Mouse (Mus musculus) brain, embryonic 14.5 days (tissue): ENCODE measurements around the gene Olfr1395.
"Not testable (repeated sequence)": the region's sequence is repeated elsewhere in the genome, so short reads cannot be mapped to it uniquely, and the experiment has no call there.

Experiments used
- CTCF ChIP-seq: fragments of 200-500 bp; IDR thresholded peaks from 2 replicates; pipeline ENCODE4 v1.5.1; 2012; ENCODE audit warnings: inconsistent platforms, mild to moderate bottlenecking, moderate library complexity, borderline replicate concordance; ENCODE audit not compliant: insufficient read depth, insufficient read length; ENCODE audit errors: extremely low read depth
- POLR2A ChIP-seq: fragments of 200-500 bp; IDR thresholded peaks from 2 replicates; pipeline ENCODE4 v1.6.1; 2012; ENCODE audit warnings: mild to moderate bottlenecking, inconsistent platforms, borderline replicate concordance; ENCODE audit not compliant: poor library complexity, insufficient read depth, insufficient read length, severe bottlenecking; ENCODE audit errors: extremely low read depth

GRCm38 (mm10) chr11:49176047-49176779, 34.1 kb downstream of the Olfr1395 start:
- TF ChIP-seq POLR2A, CTCF: not testable (repeated sequence)
